Comparison of ENCODE assay signal across 23 mouse cellular contexts in the genomic region with DNA sequence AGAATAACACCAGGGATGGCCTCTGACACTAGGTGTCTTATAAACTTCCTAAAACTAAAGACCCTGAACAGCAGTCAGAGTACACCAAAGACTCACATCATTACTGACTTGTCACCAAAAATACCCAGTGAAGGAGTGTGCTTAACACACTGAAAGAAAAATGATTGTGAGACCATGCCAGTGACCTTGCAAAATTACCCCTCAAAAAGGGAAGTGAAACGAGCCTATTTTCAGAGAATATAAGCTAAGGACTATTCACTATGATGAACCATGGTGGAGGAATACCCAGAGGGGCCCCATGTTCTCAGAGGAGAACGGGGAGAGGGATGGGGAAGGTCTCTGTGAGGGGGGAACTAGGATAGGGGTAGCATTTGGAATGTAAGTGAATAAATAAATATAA.
"Had no signal": no experiment of that assay in that cellular context is flagged by ENCODE, and none has a peak within 500 bp of the region (broad histone marks: within the 10 kb centered on the region; RNA-seq: fewer than 3 reads in every experiment).

No protein-coding gene starts in this region.

- H3K4me1 ChIP-seq: kidney, embryonic 15.5 days; limb, embryonic 10.5 days; limb, embryonic 13.5 days; liver, embryonic 12.5 days; liver, embryonic 15.5 days; megakaryocyte, embryonic 14.5 days; midbrain, embryonic 10.5 days; midbrain, embryonic 13.5 days; neural tube, embryonic 13.5 days; stomach, embryonic 15.5 days had no signal

- DNase-seq: kidney, adult 11 months; kidney, adult 8-10 months; kidney, postnatal 10 days; kidney, postnatal 36 days; liver; lung, adult 2 months; lung, postnatal 14 days; lung, postnatal 4 days; retina, postnatal 1 day; right cerebral cortex, postnatal 25 days; thymus, postnatal 36 days had no signal

- H3K4me2 ChIP-seq: kidney, embryonic 15.5 days; limb, embryonic 13.5 days; liver, embryonic 12.5 days; liver, embryonic 15.5 days; midbrain, embryonic 13.5 days; neural tube, embryonic 13.5 days; stomach, embryonic 15.5 days had no signal

- ATAC-seq: liver, embryonic 12.5 days; midbrain, embryonic 13.5 days; midbrain, embryonic 16.5 days had no signal

- H3K27me3 ChIP-seq: kidney, embryonic 15.5 days; limb, embryonic 13.5 days; liver, embryonic 12.5 days; liver, embryonic 15.5 days; megakaryocyte, embryonic 14.5 days; midbrain, embryonic 13.5 days; neural tube, embryonic 13.5 days; stomach, embryonic 15.5 days had no signal

- H3K9ac ChIP-seq: kidney, embryonic 15.5 days; limb, embryonic 13.5 days; liver, embryonic 12.5 days; liver, embryonic 15.5 days; midbrain, embryonic 13.5 days; neural tube, embryonic 13.5 days; stomach, embryonic 15.5 days had no signal

- H3K27ac ChIP-seq: kidney, embryonic 15.5 days; limb, embryonic 10.5 days; limb, embryonic 13.5 days; liver, embryonic 12.5 days; liver, embryonic 15.5 days; midbrain, embryonic 10.5 days; midbrain, embryonic 13.5 days; neural tube, embryonic 13.5 days; stomach, embryonic 15.5 days had no signal

- H3K36me3 ChIP-seq: kidney, embryonic 15.5 days; limb, embryonic 10.5 days; limb, embryonic 13.5 days; liver, embryonic 12.5 days; liver, embryonic 15.5 days; midbrain, embryonic 10.5 days; midbrain, embryonic 13.5 days; neural tube, embryonic 13.5 days; stomach, embryonic 15.5 days had no signal

- H3K9me3 ChIP-seq: kidney, embryonic 15.5 days; limb, embryonic 10.5 days; limb, embryonic 13.5 days; liver, embryonic 12.5 days; liver, embryonic 15.5 days; megakaryocyte, embryonic 14.5 days; midbrain, embryonic 10.5 days; midbrain, embryonic 13.5 days; neural tube, embryonic 13.5 days; stomach, embryonic 15.5 days had no signal

- H3K4me3 ChIP-seq: kidney, embryonic 15.5 days; limb, embryonic 10.5 days; limb, embryonic 13.5 days; liver, embryonic 12.5 days; liver, embryonic 15.5 days; megakaryocyte, embryonic 14.5 days; midbrain, embryonic 10.5 days; midbrain, embryonic 13.5 days; myocyte; neural tube, embryonic 13.5 days; stomach, embryonic 15.5 days had no signal
